Mouse (Mus musculus): ENCODE measurements around the gene Ccdc63. TPM values are rescaled to one million over a fixed set of nuclear protein-coding genes. Genes with fewer than 3 reads are reported as not detected.
A peak's percentile ranks its signal among the peaks of the same experiment; 100 is the strongest.

The Ccdc63 gene
- polyA plus RNA-seq, 1 experiment from 2014 or later: 0.47 TPM

DNA sequence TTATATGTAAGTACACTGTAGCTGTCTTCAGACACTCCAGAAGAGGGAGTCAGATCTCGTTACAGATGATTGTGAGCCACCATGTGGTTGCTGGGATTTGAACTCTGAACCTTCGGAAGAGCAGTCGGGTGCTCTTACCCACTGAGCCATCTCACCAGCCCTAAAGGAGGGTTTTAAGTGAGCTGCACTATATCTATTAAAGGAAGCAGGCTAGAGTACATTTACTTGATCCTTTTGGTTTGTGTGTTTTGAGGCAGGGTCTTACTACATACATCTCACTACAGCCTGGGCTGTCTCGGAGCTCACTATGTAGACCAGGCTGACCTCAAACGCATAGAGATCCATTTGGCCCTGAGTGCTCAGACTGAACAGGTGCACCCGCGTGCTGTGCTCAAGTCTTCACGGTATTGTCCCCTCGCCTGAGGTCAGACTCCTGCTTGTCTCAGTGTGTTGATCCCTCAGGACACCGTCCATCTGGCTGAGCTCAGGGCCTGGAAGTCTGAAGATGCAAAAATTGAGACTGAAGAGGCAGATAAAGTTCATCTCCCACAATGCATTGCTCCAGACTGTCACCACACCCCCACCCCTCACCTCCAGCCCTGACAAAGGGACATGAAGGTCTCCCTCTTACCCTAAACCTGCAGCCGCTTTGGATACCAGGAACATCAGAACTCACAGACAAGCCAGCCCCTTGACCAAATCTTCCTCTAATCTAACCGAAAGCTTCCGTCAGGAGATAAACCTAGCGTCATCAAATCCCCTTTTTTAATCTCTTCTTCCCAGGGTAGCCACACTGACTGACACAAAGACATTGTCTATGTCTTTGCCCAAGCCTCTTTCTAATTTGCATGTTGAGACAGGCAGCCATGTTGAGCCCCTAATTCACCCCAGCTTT is 6.0 kb downstream of the Ccdc63 start:
- no peak overlapping the region for H3K4me2 ChIP-seq
- H3K4me3 ChIP-seq (ENCODE audit: low read depth, low read length): no peak overlapping the region
- H3K27me3 ChIP-seq (ENCODE audit: control insufficient read depth, insufficient read depth, low read length): no peaks in the 10 kb centered on the region
- no peaks in the 10 kb centered on the region for H3K9me3 ChIP-seq (replicated peaks; ENCODE audit: control insufficient read depth, low read length)
- no peak overlapping the region for H3K9ac ChIP-seq (ENCODE audit: low read depth, low read length)
- peaks cover 24% of the 10 kb centered on the region for H3K4me1 ChIP-seq (ENCODE audit: control insufficient read depth, insufficient read depth, low read length)
- WGBS (ENCODE audit: insufficient replicate concordance): 86% methylated on average over 14 of the region's 14 CpGs
- no peak for ATAC-seq (replicated peaks; ENCODE audit: insufficient number of reproducible peaks, low FRiP score, low TSS enrichment)
- no peaks in the 10 kb centered on the region for H3K36me3 ChIP-seq (ENCODE audit: control insufficient read depth, insufficient read depth, low read length)
- H3K27ac ChIP-seq (ENCODE audit: low read depth, low read length): no peak overlapping the region

DNA sequence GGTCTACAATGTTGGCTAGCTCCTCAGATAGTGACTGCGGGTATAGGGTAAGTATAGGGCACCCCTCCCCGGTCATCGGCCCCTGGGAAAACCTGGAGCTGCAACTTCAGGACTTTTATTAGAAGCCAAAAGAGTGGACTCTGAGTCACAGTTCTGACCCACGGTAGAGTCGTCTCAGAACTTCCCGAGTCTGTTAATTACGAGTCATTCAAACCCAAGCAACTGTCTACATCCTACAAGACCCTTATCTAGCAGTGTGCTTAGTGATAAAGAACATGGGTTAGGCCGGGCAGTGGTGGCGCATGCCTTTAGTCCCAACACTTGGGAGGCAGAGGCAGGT is 7.6 kb downstream of the Ccdc63 start:
- H3K4me2 ChIP-seq: no peak overlapping the region
- WGBS (ENCODE audit: insufficient replicate concordance): 71% methylated on average over 9 of the region's 9 CpGs
- no peak overlapping the region for H3K9ac ChIP-seq (ENCODE audit: low read depth, low read length)
- H3K4me1 ChIP-seq (ENCODE audit: control insufficient read depth, insufficient read depth, low read length): peaks cover 24% of the 10 kb centered on the region
- no peaks in the 10 kb centered on the region for H3K27me3 ChIP-seq (ENCODE audit: control insufficient read depth, insufficient read depth, low read length)
- H3K27ac ChIP-seq (ENCODE audit: low read depth, low read length): no peak overlapping the region
- no peaks in the 10 kb centered on the region for H3K36me3 ChIP-seq (ENCODE audit: control insufficient read depth, insufficient read depth, low read length)
- H3K4me3 ChIP-seq (ENCODE audit: low read depth, low read length): no peak overlapping the region
- ATAC-seq (replicated peaks; ENCODE audit: insufficient number of reproducible peaks, low FRiP score, low TSS enrichment): no peak
- no peaks in the 10 kb centered on the region for H3K9me3 ChIP-seq (replicated peaks; ENCODE audit: control insufficient read depth, low read length)

DNA sequence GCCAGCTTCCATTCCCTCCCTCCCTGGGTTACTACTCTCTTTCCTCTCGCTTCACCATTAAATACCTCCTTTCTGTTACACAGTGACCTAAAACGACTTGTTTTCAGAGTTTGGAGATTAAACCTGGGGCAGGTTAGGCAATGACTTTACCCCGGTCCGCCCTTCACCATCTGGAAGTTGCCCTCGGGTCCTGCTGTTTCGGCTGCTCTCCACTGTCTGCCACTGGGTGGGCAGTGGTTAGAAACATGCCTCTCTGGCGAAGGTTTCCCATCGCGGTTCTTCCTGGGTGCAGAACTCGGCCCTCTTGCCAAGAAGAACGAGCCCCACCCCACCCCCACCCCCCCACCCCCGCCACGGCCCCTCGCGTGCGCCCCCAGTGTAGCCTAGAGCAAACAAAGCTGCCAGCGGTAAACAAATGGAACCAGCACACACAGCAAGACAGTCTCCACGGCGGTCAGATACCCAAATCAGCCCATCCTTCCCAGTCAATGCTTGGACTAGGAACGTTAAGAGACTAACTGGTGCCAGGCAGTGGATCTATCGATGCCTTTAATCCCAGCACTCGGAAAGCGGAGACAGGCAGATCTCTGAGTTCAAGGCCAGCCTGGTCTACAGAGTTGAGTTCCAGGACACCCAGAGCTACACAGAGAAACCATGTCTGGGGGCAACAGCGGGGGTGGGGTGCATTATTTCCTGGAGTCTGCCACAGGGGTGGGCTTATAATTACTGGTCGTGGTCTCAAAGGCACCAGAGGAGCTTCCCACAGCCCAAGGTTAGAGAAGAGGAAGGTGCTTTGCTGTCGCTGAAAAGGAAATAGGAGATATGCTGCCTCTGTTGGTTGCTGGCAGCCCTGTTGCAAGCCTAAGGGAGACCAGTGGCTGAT is 8.2 kb downstream of the Ccdc63 start:
- Histone ChIP-seq H3K4me1 (ENCODE audit: control insufficient read depth, insufficient read depth, low read length) (peaks cover 24% of the 10 kb centered on the region), H3K27ac (ENCODE audit: low read depth, low read length) (no peak overlapping the region), H3K9me3 (replicated peaks; ENCODE audit: control insufficient read depth, low read length) (no peaks in the 10 kb centered on the region), H3K36me3 (ENCODE audit: control insufficient read depth, insufficient read depth, low read length) (no peaks in the 10 kb centered on the region), H3K4me2 (peak overlapping the region; percentile 94), H3K27me3 (ENCODE audit: control insufficient read depth, insufficient read depth, low read length) (no peaks in the 10 kb centered on the region), H3K4me3 (ENCODE audit: low read depth, low read length) (peak overlapping the region; percentile 44), H3K9ac (ENCODE audit: low read depth, low read length) (peak overlapping the region; percentile 54; the same call in 1 of the 2 replicates)
- WGBS (ENCODE audit: insufficient replicate concordance): 21% methylated on average over 26 of the region's 26 CpGs
- no peak for ATAC-seq (replicated peaks; ENCODE audit: insufficient number of reproducible peaks, low FRiP score, low TSS enrichment)

DNA sequence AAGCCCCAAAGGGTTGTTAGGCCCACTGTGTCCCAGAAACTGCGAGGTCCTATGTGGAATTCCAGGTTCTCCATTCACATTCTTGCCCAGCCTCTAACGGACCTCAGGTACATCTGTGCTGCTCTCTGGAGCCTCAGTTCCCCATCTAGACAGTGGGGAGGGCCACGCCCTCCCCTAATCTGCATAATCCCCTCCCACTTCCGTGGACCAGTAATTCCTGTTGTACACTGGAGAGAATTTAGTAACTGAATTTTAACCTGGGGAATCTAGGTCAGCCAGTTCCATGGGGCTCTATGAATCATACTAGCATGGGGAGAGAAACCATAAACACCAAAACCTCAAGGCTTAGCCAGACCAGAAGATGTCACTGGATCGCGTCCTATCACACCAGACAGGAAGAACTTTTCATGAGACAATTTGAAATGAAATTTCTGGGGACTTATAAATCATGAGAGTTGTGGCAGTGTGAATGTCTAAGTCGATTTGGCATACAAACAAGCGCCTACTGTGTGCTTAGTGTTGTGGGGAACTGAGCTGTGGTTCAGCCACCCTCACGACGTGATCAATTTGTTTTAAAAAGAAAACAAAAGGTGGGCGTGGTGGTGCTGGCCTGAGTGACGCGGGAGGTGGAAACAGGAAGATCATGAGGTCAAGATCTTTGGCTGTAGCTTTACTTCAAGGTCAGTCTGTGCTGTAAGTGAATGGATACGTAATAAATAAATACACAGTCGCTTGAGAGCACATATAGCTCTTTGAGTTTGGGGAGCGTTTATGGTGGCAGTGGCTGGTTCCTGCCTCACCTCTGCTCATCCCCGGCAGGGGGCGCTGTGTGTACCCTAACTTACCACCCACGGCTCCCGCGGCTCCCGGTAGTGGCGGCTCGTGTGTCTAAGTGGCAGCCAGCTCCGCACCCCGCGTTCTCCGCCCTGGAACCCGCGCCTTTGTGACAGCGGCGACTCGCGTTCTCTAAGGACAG is 9.3 kb downstream of the Ccdc63 start:
- Histone ChIP-seq H3K4me2 (peak overlapping the region; percentile 94), H3K9ac (ENCODE audit: low read depth, low read length) (peak overlapping the region; percentile 54; the same call in 1 of the 2 replicates), H3K27me3 (ENCODE audit: control insufficient read depth, insufficient read depth, low read length) (no peaks in the 10 kb centered on the region), H3K27ac (ENCODE audit: low read depth, low read length) (no peak overlapping the region), H3K4me1 (ENCODE audit: control insufficient read depth, insufficient read depth, low read length) (peaks cover 15% of the 10 kb centered on the region), H3K36me3 (ENCODE audit: control insufficient read depth, insufficient read depth, low read length) (no peaks in the 10 kb centered on the region), H3K4me3 (ENCODE audit: low read depth, low read length) (peak overlapping the region; percentile 44), H3K9me3 (replicated peaks; ENCODE audit: control insufficient read depth, low read length) (no peaks in the 10 kb centered on the region)
- 11% methylated on average over 34 of the region's 34 CpGs for WGBS (ENCODE audit: insufficient replicate concordance)
- no peak for ATAC-seq (replicated peaks; ENCODE audit: insufficient number of reproducible peaks, low FRiP score, low TSS enrichment)

DNA sequence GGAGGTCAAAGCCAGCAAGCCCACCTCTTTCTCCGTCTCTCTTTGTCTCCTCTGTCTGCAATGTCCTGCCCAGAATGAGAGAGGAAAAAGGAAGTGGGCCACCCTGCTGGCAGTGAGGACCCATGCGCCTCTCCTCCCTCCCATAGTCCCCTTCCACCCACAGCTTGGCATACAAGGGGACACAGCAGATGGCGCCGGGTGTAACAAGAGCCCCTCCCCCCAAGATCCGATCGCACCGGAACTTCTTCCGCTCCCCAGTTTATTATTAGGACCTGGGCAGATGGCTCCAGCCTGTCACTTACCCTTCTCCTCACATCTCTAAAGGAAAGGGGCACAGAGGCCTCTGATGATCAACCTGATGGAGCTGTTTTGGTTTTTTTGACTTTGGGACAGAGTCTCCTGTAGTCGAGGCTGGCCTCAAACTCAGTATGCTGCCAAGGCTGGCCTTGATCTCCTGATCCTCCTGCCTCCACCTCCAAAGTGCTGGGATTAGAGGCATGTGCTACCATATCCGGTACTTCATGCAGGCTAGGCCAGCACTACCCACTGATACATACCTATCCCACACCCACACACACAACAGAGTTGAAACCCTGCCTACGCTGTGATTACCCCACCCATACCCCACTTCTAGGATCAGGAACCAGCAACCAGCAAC is 10.2 kb downstream of the Ccdc63 start:
- Histone ChIP-seq H3K4me1 (ENCODE audit: control insufficient read depth, insufficient read depth, low read length) (peaks cover 6% of the 10 kb centered on the region; the same call in 1 of the 2 replicates), H3K27ac (ENCODE audit: low read depth, low read length) (no peak overlapping the region), H3K36me3 (ENCODE audit: control insufficient read depth, insufficient read depth, low read length) (no peaks in the 10 kb centered on the region), H3K27me3 (ENCODE audit: control insufficient read depth, insufficient read depth, low read length) (no peaks in the 10 kb centered on the region), H3K9ac (ENCODE audit: low read depth, low read length) (no peak overlapping the region), H3K4me3 (ENCODE audit: low read depth, low read length) (no peak overlapping the region), H3K4me2 (no peak overlapping the region), H3K9me3 (replicated peaks; ENCODE audit: control insufficient read depth, low read length) (no peaks in the 10 kb centered on the region)
- 80% methylated on average over 11 of the region's 11 CpGs for WGBS (ENCODE audit: insufficient replicate concordance)
- no peak for ATAC-seq (replicated peaks; ENCODE audit: insufficient number of reproducible peaks, low FRiP score, low TSS enrichment)

DNA sequence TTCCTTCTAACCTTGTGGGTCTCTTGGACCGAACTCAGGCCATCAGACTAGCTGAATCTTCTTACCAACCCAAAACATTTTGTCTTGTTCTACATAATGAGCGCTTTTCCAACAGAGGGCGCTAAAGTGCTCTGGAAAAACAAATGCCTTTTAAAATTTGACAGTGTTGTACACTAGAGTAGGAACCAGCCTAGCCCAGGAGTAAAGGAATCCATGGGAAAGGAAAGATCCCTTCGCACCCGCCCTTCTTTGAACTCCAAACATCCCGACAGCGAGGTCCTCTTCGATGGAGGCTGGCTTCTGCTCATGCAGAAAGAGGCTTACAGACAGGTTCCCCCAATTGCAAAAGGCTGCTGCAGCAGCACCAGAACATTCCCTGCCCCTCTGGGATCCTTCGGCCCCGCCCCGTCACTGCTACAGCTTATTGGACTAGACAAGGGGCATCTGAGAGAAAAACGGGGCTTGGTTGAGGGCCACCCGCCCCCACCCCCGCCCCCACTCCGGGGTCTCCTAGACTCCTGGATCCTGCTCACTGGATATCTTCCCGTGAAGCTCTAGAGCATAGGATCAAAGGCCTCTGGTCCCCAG is 11.5 kb downstream of the Ccdc63 start:
- Histone ChIP-seq H3K4me3 (ENCODE audit: low read depth, low read length) (no peak overlapping the region), H3K9ac (ENCODE audit: low read depth, low read length) (0 out of 2 replicates have a peak overlapping the region, but pooled peaks have one; percentile 34), H3K27me3 (ENCODE audit: control insufficient read depth, insufficient read depth, low read length) (no peaks in the 10 kb centered on the region), H3K27ac (ENCODE audit: low read depth, low read length) (no peak overlapping the region), H3K4me1 (ENCODE audit: control insufficient read depth, insufficient read depth, low read length) (0 out of 2 replicates have a peak, but pooled peaks cover 6% of the 10 kb centered on the region), H3K4me2 (peak overlapping the region; percentile 39; the same call in 1 of the 2 replicates), H3K36me3 (ENCODE audit: control insufficient read depth, insufficient read depth, low read length) (no peaks in the 10 kb centered on the region), H3K9me3 (replicated peaks; ENCODE audit: control insufficient read depth, low read length) (no peaks in the 10 kb centered on the region)
- no peak for ATAC-seq (replicated peaks; ENCODE audit: insufficient number of reproducible peaks, low FRiP score, low TSS enrichment)
- whole genome bisulfite sequencing (ENCODE audit: insufficient replicate concordance): 35% methylated on average over 16 of the region's 16 CpGs

DNA sequence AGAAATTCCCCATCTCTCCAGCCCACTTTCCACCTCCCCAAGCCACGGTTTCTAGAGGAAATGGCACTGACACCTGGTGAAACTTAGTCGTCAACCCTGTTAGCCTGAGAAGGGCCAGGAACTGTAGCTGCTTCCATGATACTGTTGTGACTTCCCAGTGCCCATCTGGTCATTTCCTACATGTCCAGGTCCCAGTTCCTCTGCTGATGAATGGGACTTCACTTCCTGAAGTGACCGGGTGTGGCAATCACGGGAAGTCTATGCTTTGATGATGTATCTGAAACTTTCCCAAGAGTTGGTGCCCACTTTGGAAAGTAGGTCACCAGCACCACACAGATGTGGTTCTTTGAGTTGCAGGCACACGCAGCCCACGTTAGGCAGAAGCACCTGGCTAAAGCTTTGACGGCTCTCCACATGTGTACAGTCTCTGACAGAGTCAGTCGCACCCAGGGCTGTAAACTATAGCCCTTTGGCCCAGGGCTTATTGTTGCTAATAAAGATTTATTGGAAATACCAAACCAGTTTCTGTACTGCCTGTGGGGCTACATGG is 15.3 kb downstream of the Ccdc63 start:
- H3K9ac ChIP-seq (ENCODE audit: low read depth, low read length): no peak overlapping the region
- H3K36me3 ChIP-seq (ENCODE audit: control insufficient read depth, insufficient read depth, low read length): no peaks in the 10 kb centered on the region
- H3K27me3 ChIP-seq (ENCODE audit: control insufficient read depth, insufficient read depth, low read length): no peaks in the 10 kb centered on the region
- ATAC-seq (replicated peaks; ENCODE audit: insufficient number of reproducible peaks, low FRiP score, low TSS enrichment): no peak
- no peaks in the 10 kb centered on the region for H3K4me1 ChIP-seq (ENCODE audit: control insufficient read depth, insufficient read depth, low read length)
- H3K4me2 ChIP-seq: no peak overlapping the region
- H3K9me3 ChIP-seq (replicated peaks; ENCODE audit: control insufficient read depth, low read length): no peaks in the 10 kb centered on the region
- 74% methylated on average over 8 of the region's 8 CpGs for WGBS (ENCODE audit: insufficient replicate concordance)
- H3K27ac ChIP-seq (ENCODE audit: low read depth, low read length): no peak overlapping the region
- no peak overlapping the region for H3K4me3 ChIP-seq (ENCODE audit: low read depth, low read length)
